Mouse (Mus musculus) layer of hippocampus, postnatal 25 days (tissue): ENCODE data around the gene Col6a1. TPM values are rescaled to one million over a fixed set of nuclear protein-coding genes. Genes with fewer than 3 reads are reported as not detected.
A peak's percentile ranks its signal among the peaks of the same experiment; 100 is the strongest.

Experiments used
- DNase-seq, 2 experiments: peaks; one replicate each; pipeline ENCODE4 v3.0.0; 2022; ENCODE audit warnings: mixed read lengths in 2 of 2, low spot score in 1 of 2; ENCODE audit errors: extremely low spot score in 1 of 2
- total RNA-seq, 2 experiments: library from RNA; stranded (reverse); gene quantifications; 2 replicates each; pipeline ENCODE4 v1.2.3; 2021

The Col6a1 gene
- total RNA-seq, 2 experiments from 2014 or later = 16.6 to 19.7 TPM

DNA sequence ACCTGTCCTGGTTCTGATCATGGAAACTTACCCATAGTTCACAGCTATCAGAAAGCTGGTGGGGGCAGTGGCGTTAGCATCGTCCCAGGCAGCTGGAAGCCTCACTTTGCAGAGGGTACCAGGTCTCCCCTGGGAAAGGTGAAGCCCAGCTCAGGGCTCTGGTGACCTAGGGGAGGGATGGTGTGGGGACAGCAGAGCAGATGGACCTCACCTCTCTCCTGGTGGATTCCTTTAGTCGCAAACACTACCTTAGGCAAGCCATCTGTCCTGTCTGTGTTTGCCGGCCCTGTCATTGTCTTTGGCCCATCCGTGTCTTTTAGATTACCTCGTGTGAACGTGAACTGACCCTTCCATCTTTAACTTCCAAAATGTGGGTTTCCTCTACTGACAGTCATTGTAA lies 42.5 kb downstream of the Col6a1 start:
- no peak for DNase-seq

DNA sequence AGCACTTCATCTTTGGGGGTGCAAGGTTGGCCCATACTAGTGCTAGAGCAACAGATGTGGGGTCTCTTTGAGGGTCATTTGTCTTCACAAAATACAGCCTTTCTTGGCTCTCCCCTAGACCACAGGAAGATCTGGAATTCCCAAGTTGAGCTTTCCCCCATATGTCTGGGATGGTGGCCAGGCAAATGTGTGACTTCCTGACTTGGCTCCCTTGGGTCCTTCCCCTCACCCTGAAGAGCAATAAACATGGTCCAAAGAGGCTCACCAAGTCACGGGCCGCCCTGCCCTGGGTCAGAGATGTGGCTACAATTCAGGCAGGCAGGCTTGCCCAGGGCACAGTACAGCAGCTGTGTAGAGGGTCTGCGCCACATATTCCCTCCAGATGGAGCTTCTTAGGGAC lies 44.1 kb downstream of the Col6a1 start:
- no peak for DNase-seq

DNA sequence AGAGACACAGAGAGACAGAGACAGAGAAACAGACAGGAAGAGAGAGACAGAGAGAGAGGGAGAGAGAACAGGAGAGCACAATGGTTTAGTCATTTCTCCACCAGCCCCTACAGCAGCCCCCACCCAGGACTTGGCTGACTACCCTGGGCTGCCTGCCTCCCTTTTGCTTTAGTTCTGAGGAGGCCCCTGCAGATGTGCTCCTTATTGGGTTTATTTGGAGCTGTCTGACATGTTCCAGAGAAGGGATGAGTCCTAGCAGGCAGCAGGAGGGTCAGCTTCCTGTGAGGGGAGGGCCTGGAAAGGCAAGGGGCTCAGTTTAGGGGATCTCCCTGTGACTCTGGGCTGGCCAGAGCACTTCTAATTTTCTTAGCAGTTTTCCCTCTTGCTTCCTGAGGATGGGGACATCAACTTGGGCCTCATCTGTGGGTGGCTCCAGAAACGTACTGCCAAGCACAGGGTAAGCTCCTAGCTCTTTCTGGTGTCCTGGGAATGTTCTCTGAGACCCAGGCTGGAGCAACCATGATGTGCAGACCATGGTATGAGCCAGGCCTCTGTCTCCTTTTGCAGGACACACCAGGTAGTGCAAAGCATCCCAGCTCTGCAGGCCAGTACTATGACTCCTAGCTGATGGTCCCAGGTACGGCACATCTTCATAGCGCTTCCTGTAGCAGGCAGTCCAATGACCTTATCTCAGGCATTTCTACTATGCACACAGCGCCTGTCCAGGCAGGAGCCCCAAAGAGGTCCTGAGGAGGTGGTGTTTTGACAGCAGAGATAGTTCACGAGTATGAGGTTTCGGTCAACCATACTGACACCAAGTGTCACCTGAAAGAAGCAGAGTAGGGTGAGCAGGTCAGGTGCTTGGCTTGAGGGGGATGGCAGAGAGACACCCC lies 45.0 kb downstream of the Col6a1 start:
- no peak for DNase-seq

DNA sequence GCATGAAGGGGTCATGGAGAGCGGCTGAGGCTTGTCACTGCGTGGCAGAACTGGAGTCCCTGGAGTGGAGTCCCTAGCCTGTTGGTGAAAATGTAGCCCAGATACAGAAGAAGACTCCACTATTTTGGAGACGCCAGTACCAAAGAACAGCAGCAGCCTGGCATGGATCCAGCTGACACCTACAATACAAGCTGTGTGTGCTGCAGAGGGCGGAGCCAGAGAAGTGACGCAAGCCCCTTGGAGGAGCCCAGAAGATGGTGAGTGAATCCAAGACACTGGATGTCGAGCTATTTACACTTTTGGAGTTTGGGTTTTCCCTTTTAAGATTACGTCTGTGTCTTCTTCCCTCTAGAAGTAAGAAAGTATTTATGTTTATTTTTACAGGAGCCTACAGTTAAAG lies 47.8 kb downstream of the Col6a1 start:
- peak in 1 of 2 experiments; percentile 30 for DNase-seq

DNA sequence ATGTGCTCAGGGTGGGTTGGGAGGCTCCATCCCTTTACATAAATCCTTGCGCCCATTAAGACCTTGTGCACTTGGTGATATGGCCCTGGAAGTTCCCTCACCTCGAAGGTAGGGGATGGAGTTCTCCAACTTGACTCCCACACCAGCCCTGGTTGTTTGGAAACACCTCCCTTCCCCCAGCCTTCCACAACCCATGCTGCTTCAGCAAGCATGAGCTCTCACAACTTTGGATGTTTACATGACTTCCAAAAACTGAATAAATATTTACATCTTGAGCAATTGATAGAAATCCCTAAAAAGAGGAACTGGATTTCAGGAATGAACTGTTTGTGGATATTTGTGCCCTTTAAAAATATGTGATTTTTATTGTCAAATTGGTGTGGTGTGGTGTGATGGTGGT lies 50.7 kb downstream of the Col6a1 start:
- no peak for DNase-seq

DNA sequence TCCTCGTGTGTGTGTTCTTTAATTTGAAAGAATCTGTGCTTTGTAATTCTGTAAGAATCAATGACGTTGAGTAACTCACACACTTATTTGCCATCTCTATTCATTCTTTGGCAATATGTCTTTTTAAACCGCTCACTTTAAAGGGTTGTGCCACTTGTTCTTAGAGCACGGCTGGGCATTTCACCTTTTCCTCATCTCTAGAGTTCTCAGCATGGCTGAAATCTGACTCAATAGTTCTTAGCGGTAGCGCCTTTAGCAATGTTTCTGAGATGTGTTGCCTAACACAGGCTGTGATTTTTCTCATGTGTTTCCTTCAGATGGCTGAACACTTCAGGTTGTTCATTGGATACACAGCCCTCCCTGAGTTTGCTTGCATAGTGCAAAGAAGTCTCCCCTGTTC lies 51.4 kb downstream of the Col6a1 start:
- no peak for DNase-seq

DNA sequence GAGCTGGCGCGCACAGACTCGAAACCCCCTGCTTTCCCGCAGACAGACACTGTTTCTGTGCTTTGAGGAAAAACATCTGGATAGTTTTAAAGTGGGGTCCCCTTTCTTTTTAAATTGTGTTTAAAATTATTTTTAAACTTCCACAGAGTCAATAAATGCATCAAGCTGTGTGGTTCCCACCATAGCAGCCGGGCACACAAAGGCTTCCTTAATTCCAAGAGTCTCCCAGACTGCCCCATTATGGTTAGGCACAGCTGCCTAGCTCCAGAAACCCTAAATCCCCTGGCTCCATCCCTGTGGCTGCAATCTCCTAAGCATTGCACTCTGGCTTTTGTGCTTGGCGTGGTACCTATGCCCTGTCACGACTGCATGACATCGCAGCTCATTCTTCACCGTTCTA lies 54.0 kb downstream of the Col6a1 start:
- DNase-seq = no peak

DNA sequence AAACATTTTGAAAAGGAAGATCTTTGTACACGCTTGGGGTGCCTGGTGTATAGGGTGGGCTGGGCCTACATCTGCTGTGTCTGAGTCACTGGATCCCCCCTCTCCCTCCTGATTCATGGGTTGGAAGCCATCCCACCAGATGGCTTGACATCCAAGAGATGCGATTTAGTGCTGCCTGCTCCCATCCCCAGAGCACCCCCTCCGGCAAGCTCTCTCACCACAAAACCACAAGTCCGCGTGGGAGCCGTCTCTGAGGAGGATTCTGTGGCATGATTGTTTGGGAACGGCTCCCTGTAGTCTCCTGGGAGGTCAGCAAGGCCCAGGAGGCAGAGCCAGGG lies 57.1 kb downstream of the Col6a1 start:
- DNase-seq = peak; percentile 38 to 50

DNA sequence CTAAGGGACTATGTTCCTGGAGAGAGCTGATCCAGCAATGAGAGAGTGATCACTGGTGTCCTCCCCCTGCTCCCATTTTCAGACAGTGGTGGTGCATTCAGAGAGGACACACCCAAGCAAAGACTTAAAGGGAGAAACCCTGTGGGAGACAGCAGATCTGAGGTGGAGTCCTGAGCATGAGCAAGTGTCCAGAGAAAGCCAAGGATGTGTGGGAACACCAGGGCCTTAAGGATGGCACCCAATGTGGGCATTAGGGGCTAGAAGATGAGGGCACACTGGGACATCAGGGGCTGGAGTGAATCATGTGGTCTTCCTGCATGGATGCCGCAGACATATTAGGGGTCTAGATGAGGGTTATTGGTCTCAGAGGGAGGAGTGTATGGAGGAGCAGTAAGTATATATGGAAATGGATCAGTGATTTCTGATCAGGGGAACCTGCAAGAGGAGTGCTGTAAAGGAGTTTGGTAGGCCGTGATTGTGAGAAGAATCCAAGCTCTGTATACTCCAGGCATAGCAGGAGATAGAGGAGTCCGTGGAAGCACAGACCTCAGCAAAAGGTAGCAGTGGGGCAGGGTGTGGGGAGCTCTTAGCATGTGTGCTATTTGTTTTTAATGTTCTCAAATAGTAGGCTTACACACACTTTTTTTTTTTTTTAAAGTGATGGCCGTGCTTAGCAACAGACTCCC lies 57.6 kb downstream of the Col6a1 start:
- no peak for DNase-seq

DNA sequence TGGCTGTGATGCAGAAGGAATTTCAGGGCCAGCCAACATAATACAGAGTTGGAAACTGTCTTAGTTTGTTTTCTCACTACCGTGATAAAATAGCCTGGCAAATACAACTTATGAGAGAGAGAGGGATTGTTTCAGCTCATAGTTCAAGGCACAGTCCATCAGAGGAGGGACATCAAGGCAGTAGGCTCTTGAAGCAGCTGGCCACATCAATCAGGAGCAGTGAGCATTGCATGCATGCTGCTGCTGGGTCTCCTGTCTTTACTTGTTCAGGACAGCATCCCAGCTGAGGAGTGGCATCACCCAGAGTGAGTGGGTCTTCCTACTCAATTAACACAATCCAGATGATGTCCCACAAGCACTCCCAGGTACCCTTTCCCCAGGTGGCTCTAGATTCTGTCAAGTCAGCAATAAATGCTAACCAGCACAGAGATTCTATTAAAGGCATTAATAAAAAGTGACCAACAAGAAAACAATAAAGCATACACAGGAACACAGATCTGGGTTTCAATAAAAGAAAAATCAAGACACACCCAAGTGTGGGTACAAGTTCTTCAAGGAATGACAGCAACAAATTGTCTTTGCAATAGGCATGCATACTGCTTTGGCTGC lies 58.7 kb downstream of the Col6a1 start:
- DNase-seq = no peak

DNA sequence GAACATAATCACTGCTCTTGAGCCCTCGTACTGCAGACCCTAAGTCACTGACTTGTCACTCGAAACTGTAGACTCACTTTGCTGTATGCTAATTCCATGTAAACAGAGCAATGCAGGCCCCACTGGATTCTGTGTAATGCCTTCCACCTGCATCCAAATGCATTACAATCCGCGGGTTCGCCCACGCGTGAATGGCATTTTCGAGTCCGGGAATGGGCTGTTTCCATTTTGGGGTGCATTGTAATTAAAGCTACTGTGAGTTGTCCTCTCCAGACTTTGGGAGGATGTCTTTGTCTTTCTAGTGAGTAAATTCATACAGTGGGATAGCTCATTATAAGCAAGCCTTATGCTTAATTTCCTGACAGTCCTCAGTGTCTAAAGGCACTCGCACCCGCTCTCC lies 60.4 kb downstream of the Col6a1 start:
- no peak for DNase-seq

DNA sequence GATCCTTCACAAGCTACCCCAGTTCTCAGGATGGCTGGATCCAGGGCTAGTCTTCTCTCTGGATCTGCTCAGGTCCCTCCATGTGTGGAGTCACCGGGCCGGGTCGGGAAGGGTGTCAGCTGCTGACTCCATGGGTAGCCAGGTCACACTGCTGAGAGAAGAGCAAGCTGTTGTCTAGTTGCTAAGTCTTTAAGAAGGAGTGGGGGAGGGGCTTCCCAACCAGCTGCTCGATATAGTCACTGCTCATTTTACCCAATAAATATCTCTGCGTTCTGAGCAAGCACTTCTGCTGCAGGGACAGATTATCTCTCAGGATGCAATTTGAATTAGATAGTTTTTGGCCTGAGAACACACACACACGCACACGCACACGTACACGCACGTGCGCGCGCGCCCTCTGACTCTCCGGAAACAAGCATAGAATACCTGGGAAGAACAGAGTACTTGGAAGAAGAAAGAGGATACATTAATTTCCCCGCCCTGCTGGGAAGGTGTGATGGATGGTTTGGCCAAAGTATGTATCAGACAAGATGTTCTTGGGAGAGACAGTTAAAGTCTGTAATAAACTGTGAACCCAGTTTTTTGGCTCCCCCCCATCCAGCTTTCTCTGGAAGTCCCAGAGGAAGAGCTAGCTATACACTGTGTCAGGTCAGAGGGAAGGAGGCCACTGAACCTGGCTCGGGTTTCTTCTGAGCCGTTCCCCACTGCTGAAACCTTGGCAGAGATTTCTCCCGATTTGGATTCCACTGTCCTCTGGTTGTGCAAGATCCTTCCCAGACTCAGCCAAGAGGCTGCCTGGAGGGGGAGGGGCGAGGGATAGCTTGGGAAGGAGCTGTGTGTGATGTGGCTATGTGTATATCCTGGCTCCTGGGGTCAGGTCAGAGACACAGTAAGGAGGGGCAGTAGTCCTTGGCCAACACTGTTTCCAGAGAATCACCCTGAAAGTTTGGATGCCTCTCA lies 61.5 kb downstream of the Col6a1 start:
- no peak for DNase-seq

Other genes with a start within 250 kb of the Col6a1 start
- 10 to 100 TPM; 48.1 to 48.7 TPM for gene Lss, start 194.6 kb downstream of the Col6a1 start, total RNA-seq
- gene Spatc1l, start 163.9 kb downstream of the Col6a1 start, total RNA-seq = not detected
- not detected for gene Ftcd, start 150.5 kb downstream of the Col6a1 start, total RNA-seq
- 1 to 10 TPM; 5.0 to 6.1 TPM for gene Col6a2, start 102.5 kb downstream of the Col6a1 start, total RNA-seq
- 10 to 100 TPM; 63.6 to 66.6 TPM for gene Pcbp3, start 235.7 kb upstream of the Col6a1 start, total RNA-seq